10 mouse cellular contexts compared by ENCODE assay signal in the genomic region with DNA sequence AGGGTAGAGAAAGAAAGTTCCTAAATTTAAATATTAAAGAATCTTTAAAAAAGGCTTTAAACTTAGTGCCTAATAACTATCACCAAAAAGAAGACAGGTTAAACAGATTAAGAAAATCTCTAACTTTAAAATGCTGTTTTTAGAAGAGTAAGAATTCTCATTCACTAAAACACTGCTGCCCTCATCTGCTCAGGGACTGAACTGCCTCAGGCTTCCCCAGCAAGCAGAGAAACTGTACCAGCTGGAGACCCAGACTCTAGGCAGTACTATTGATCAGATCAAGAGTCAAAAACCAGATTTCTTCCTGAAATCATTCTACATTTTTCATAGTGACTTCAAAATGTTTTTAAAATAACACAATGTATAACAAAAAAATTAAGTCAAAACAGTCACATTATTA. TPM values are rescaled to one million over a fixed set of nuclear protein-coding genes. Genes with fewer than 3 reads are reported as not detected.
DNase-seq lines count a peak whose midpoint lies in the region; ATAC-seq and TF ChIP-seq lines count a peak whose summit lies in the region.
"Had no signal": no experiment of that assay in that cellular context is flagged by ENCODE, and none has a peak within 500 bp of the region (broad histone marks: within the 10 kb centered on the region; RNA-seq: fewer than 3 reads in every experiment).

No protein-coding gene starts in this region.

- H3K4me2 ChIP-seq in kidney, postnatal 0 days (ENCODE audit: low read length): no peak overlapping the region
- no peak overlapping the region for H3K4me2 ChIP-seq in stomach, postnatal 0 days (replicated peaks; ENCODE audit: low read depth)
- H3K4me2 ChIP-seq: limb, embryonic 13.5 days had no signal

- no peak overlapping the region for H3K27ac ChIP-seq in kidney, postnatal 0 days
- no peak overlapping the region for H3K27ac ChIP-seq in stomach, postnatal 0 days (replicated peaks)
- H3K27ac ChIP-seq: limb, embryonic 13.5 days had no signal

- H3K4me3 ChIP-seq in kidney, postnatal 0 days (replicated peaks; ENCODE audit: low read depth, low read length): no peak overlapping the region
- no peak overlapping the region for H3K4me3 ChIP-seq in stomach, postnatal 0 days (ENCODE audit: low read depth, low read length)
- H3K4me3 ChIP-seq: erythroblast, embryonic 14.5 days; limb, embryonic 13.5 days had no signal

- TF ChIP-seq EP300 in stomach, postnatal 0 days (optimal IDR thresholded peaks at IDR 0.05): no peak

- peak; percentile 38 for DNase-seq in CD4-positive, CD25-positive, alpha-beta regulatory T cell, adult 2 months (ENCODE audit: low read depth, low spot score)
- DNase-seq in kidney, postnatal 0 days (ENCODE audit: low spot score): peak; percentile 73
- no peak for DNase-seq in kidney, adult 8-10 months
- DNase-seq in CD4-positive helper T cell, adult 2 months (ENCODE audit: low read depth, low spot score): peak; percentile 17
- peak; percentile 18 for DNase-seq in induced T-regulatory cell, adult 2 months (ENCODE audit: low read depth)
- DNase-seq in stomach, postnatal 0 days (ENCODE audit: low spot score): peak; percentile 39
- no peak for DNase-seq in gastrocnemius, adult 18-20 months (ENCODE audit: low spot score)

- no peak for ATAC-seq in CD4-positive, CD25-positive, alpha-beta regulatory T cell, adult 4 months
- no peak for ATAC-seq in kidney, postnatal 0 days (replicated peaks; ENCODE audit: low FRiP score, low read depth)
- ATAC-seq in stomach, postnatal 0 days (ENCODE audit: low FRiP score, low TSS enrichment): no peak

- H3K9me3 ChIP-seq in kidney, postnatal 0 days (replicated peaks; ENCODE audit: low read length): no peaks in the 10 kb centered on the region
- H3K9me3 ChIP-seq in stomach, postnatal 0 days (ENCODE audit: control insufficient read depth, low read length): no peaks in the 10 kb centered on the region
- H3K9me3 ChIP-seq: limb, embryonic 13.5 days had no signal

- no peak overlapping the region for H3K9ac ChIP-seq in kidney, postnatal 0 days (ENCODE audit: low read depth, low read length)
- no peak overlapping the region for H3K9ac ChIP-seq in stomach, postnatal 0 days (ENCODE audit: low read length)
- H3K9ac ChIP-seq: limb, embryonic 13.5 days had no signal

- H3K4me1 ChIP-seq in kidney, postnatal 0 days (replicated peaks; ENCODE audit: insufficient read depth, low read length): no peaks in the 10 kb centered on the region
- H3K4me1 ChIP-seq in stomach, postnatal 0 days (replicated peaks; ENCODE audit: control insufficient read depth, insufficient read depth): no peaks in the 10 kb centered on the region
- H3K4me1 ChIP-seq: limb, embryonic 13.5 days had no signal

- no peaks in the 10 kb centered on the region for H3K27me3 ChIP-seq in kidney, postnatal 0 days (ENCODE audit: insufficient read depth, low read length)
- H3K27me3 ChIP-seq in stomach, postnatal 0 days (ENCODE audit: control insufficient read depth, insufficient read depth, low read length): no peaks in the 10 kb centered on the region
- H3K27me3 ChIP-seq: limb, embryonic 13.5 days had no signal

- TF ChIP-seq CTCF in kidney, postnatal 0 days (IDR thresholded peaks at IDR 0.05; ENCODE audit: low read depth): peak; percentile 70
- peak; percentile 71 for TF ChIP-seq CTCF in stomach, postnatal 0 days (IDR thresholded peaks at IDR 0.05; ENCODE audit: low read depth)

- peaks cover 2% of the 10 kb centered on the region for H3K36me3 ChIP-seq in kidney, postnatal 0 days (ENCODE audit: insufficient read depth, low read length)
- no peaks in the 10 kb centered on the region for H3K36me3 ChIP-seq in stomach, postnatal 0 days (ENCODE audit: control insufficient read depth, insufficient read depth, low read length)

RNA-seq across cellular contexts. Expression of gene Rps12-ps3, which starts 5.5 kb away (rescaled TPM):
- 100 to 1,000 TPM in 1 of 2 experiments, 10 to 100 TPM in 1; 76.5 to 637 TPM for polyA plus RNA-seq in CD4-positive, CD25-positive, alpha-beta regulatory T cell, adult 4 months (2017; shearing (Covaris generic))
- polyA plus RNA-seq in kidney, postnatal 0 days (2015; fragmentation: Nextera tagmentation; extraction: Ambion mirVana): 23.1 and 38.7 TPM in 2 replicates
- polyA plus RNA-seq in stomach, postnatal 0 days (2015; fragmentation: Nextera tagmentation; extraction: Ambion mirVana): 13.0 and 25.1 TPM in 2 replicates
- total RNA-seq in gastrocnemius, adult 18-20 months (2021): 100 to 1,000 TPM; 290 to 384 TPM

RNA-seq across cellular contexts. Expression of gene Pdzd8, which starts 29.0 kb away (rescaled TPM):
- 10 to 100 TPM in 1 of 2 experiments, 1 to 10 TPM in 1; 6.2 to 10.1 TPM for polyA plus RNA-seq in CD4-positive, CD25-positive, alpha-beta regulatory T cell, adult 4 months (2017; shearing (Covaris generic))
- 8.1 and 8.8 TPM in 2 replicates for polyA plus RNA-seq in kidney, postnatal 0 days (2015; fragmentation: Nextera tagmentation; extraction: Ambion mirVana)
- polyA plus RNA-seq in stomach, postnatal 0 days (2015; fragmentation: Nextera tagmentation; extraction: Ambion mirVana): 4.4 and 4.8 TPM in 2 replicates
- 10 to 100 TPM; 14.3 to 16.0 TPM for total RNA-seq in gastrocnemius, adult 18-20 months (2021)

RNA-seq across cellular contexts. Expression of gene Slc18a2, which starts 55.9 kb away (rescaled TPM):
- 10 to 100 TPM; 21.1 to 28.6 TPM for polyA plus RNA-seq in CD4-positive, CD25-positive, alpha-beta regulatory T cell, adult 4 months (2017; shearing (Covaris generic))
- 4.1 and 4.5 TPM in 2 replicates for polyA plus RNA-seq in kidney, postnatal 0 days (2015; fragmentation: Nextera tagmentation; extraction: Ambion mirVana)
- 4.6 and 5.1 TPM in 2 replicates for polyA plus RNA-seq in stomach, postnatal 0 days (2015; fragmentation: Nextera tagmentation; extraction: Ambion mirVana)
- under 1 TPM; 0.07 to 0.09 TPM for total RNA-seq in gastrocnemius, adult 18-20 months (2021)
- polyA plus RNA-seq: erythroblast, embryonic 14.5 days had no signal

Comparison
In these comparisons a context has a peak if more than half of its experiments do, and no peak if none do; other contexts are left out.
1. DNase-seq: peak in CD4-positive, CD25-positive, alpha-beta regulatory T cell, adult 2 months (single experiment), kidney, postnatal 0 days (single experiment), CD4-positive helper T cell, adult 2 months (single experiment), induced T-regulatory cell, adult 2 months (single experiment) and stomach, postnatal 0 days (single experiment); none in kidney, adult 8-10 months (0 of 2) and gastrocnemius, adult 18-20 months (single experiment).